Mouse (Mus musculus) ES-Bruce4 (cell line): Measurements from ENCODE around the gene Gm973. TPM values are rescaled to one million over a fixed set of nuclear protein-coding genes. Genes with fewer than 3 reads are reported as not detected.
A peak's percentile ranks its signal among the peaks of the same experiment; 100 is the strongest.

Experiments used
- H3K27ac ChIP-seq: 2 replicates; pipeline ENCODE4 v1.5.1; 2012; ENCODE audit warnings: low read length, inconsistent platforms; ENCODE audit not compliant: insufficient read depth
- H3K27me3 ChIP-seq: 2 replicates; pipeline ENCODE4 v1.6.1; 2012; ENCODE audit warnings: mild to moderate bottlenecking, low read length, inconsistent platforms; ENCODE audit not compliant: control insufficient read depth, poor library complexity, insufficient read depth, severe bottlenecking
- H3K36me3 ChIP-seq: 2 replicates; pipeline ENCODE4 v1.6.1; 2012; ENCODE audit warnings: inconsistent platforms, mild to moderate bottlenecking, low read length, moderate library complexity; ENCODE audit not compliant: control insufficient read depth, poor library complexity, insufficient read depth, severe bottlenecking
- H3K4me1 ChIP-seq: one replicate; pipeline ENCODE4 v1.8.1; 2011; ENCODE audit warnings: low read length; ENCODE audit not compliant: control insufficient read depth, insufficient read depth
- H3K4me3 ChIP-seq: 2 replicates; pipeline ENCODE4 v1.5.1; 2011; ENCODE audit warnings: low read depth, mild to moderate bottlenecking, low read length
- H3K9ac ChIP-seq: 2 replicates; pipeline ENCODE4 v1.6.1; 2012; ENCODE audit warnings: low read depth, mild to moderate bottlenecking, inconsistent platforms; ENCODE audit not compliant: poor library complexity, severe bottlenecking
- H3K9me3 ChIP-seq: replicated peaks from 2 replicates; pipeline ENCODE4 v1.6.1; 2012; ENCODE audit warnings: mild to moderate bottlenecking, low read length, inconsistent platforms; ENCODE audit not compliant: control insufficient read depth, poor library complexity, insufficient read depth, severe bottlenecking
- CTCF ChIP-seq: IDR thresholded peaks from one replicate; pipeline ENCODE4 v1.8.1; 2011; ENCODE audit warnings: low read depth, low read length
- EP300 ChIP-seq: IDR thresholded peaks from 2 replicates; pipeline ENCODE4 v1.6.1; 2011; ENCODE audit warnings: low read depth, low read length; ENCODE audit not compliant: insufficient read depth
- POLR2A ChIP-seq: IDR thresholded peaks from one replicate; pipeline ENCODE4 v1.8.1; 2011; ENCODE audit warnings: low read length; ENCODE audit not compliant: insufficient read depth
- polyA plus RNA-seq: library from polyadenylated mRNA; stranded (reverse); fragments of >200 nt; gene quantifications from 2 replicates; pipeline ENCODE4 v1.2.4, GENCODE M21; 2011; ENCODE audit warnings: low read depth; ENCODE audit not compliant: missing spikeins, insufficient read depth, insufficient read length

Gm973 gene
- polyA plus RNA-seq, 1 experiment = 2.4 TPM

DNA sequence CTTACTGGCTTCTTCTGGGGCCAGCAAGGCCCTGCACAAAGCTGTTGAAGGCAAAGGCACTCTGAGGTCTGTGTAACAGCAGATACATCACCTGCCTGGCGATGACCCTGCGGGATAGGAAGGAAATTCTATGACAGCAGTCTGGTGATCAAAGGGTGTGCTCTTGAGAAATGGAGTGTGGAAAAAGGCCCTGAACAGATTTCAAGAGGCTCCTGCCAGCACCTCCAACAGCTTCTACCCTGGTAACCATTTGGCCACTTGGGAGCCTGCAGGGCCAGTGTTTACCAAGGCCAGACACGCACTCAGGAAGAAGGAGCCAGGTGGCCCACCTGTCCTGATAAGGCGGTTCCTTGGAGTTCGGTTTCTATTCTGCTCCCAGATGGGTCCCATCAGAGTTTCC lies 63.3 kb downstream of the Gm973 start:
- H3K9me3 ChIP-seq = no peaks in the 10 kb centered on the region
- H3K36me3 ChIP-seq = no peaks in the 10 kb centered on the region
- no peaks in the 10 kb centered on the region; the same call in 1 of the 2 replicates for H3K27me3 ChIP-seq
- H3K4me1 ChIP-seq = peaks cover 2% of the 10 kb centered on the region
- no peak overlapping the region for H3K27ac ChIP-seq
- no peak overlapping the region for H3K9ac ChIP-seq
- H3K4me3 ChIP-seq = no peak overlapping the region
- TF ChIP-seq POLR2A = no peak
- TF ChIP-seq CTCF = no peak
- TF ChIP-seq EP300 = no peak

DNA sequence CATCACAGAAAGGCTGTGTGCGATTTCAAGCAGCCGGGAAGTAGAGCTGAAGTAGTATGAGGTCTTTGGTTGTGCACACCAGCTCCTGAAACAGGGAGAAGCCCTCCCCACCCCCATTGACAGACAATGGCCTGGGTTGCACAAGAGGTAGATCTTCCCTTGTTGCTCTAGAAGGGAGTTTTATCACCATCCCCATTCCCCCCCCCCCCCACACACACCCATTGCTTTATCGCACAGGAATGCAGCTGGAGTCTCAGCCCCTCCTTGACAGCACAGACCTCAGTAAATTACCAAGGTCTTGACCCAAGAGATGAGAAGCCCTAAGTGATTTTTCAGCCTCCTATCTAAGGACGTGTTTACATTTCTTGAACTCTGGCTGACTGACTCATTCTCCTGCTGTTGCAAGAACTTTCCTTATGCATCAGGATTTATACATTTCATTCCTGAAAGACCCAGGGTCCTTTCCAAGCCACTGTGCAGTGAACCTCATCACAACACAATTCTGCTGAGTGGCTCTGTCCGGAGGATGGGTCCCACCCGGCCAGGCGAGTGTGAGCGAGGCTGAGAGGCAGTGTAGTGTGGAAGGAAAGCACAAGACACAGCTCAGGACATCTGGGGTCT lies 64.2 kb downstream of the Gm973 start:
- peaks cover 2% of the 10 kb centered on the region for H3K4me1 ChIP-seq
- no peaks in the 10 kb centered on the region for H3K9me3 ChIP-seq
- H3K36me3 ChIP-seq = no peaks in the 10 kb centered on the region
- no peaks in the 10 kb centered on the region; the same call in 1 of the 2 replicates for H3K27me3 ChIP-seq
- no peak overlapping the region for H3K4me3 ChIP-seq
- TF ChIP-seq POLR2A (no peak), CTCF (no peak), EP300 (no peak)
- H3K9ac ChIP-seq = no peak overlapping the region
- no peak overlapping the region for H3K27ac ChIP-seq

DNA sequence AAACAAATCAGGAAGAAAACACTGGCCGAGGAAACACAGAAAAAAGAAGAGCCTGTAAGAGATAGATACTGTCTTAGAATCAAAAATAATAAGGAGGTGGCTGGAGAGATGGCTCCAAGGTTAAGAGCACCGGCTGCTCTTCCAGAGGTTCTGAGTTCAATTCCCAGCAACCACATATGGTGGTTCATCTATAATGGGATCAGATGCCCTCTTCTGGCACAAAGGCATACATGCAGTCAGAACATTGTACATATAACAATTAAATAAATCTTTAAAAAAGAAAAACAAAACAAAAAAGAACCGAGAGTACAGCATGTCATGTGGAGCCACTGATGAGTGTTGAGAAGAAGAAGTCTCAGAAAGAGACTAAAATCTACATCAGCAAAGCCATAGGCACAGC lies 64.8 kb downstream of the Gm973 start:
- Histone ChIP-seq H3K27me3 (no peaks in the 10 kb centered on the region; the same call in 1 of the 2 replicates), H3K9me3 (no peaks in the 10 kb centered on the region), H3K9ac (no peak overlapping the region), H3K36me3 (no peaks in the 10 kb centered on the region), H3K4me1 (peaks cover 2% of the 10 kb centered on the region), H3K4me3 (no peak overlapping the region), H3K27ac (no peak overlapping the region)
- no peak for TF ChIP-seq CTCF
- TF ChIP-seq EP300 = no peak
- TF ChIP-seq POLR2A = no peak

DNA sequence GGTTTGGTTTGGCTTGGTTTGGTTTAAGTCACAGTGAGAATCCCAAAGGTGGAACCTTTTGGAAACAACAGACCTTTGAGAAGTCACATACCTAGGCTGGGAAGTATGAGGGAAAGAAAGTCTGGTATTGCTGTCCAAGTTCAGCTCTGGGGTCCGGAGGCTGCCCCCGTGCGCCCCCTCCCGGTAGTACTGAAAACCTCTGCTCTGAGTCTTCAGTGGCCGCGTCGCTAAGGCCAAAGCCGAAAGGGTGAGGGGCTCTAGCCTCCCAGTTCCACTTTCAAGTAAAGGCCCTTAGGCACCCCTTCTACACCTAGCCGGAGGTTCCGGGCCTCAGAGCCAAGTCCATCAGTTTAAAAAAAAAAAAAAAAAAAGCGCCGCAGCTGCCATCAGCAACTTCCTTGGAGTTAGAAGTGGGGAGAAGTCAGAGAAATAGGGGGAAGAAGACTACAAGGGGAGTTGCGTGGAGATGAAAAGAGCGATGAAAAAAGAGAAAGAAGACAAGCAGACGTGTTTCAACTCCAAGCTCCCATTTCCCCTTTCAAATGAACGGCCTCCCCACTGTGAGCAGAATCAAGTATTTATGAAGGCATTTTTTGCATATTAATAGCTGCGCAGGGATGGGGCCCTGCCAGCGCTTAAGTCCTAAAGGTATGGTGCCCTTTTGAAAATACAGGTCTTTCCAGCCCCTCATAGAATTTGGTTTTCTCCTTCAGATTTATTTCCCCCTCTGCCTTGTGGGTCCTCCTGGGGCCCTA lies 68.8 kb downstream of the Gm973 start:
- TF ChIP-seq POLR2A (no peak), EP300 (0 out of 2 replicates have a peak, but pooled peaks have one; percentile 6), CTCF (peak; percentile 85)
- no peak overlapping the region for H3K4me3 ChIP-seq
- no peaks in the 10 kb centered on the region for H3K36me3 ChIP-seq
- peaks cover 2% of the 10 kb centered on the region for H3K4me1 ChIP-seq
- peaks cover 2% of the 10 kb centered on the region; the same call in 1 of the 2 replicates for H3K27me3 ChIP-seq
- H3K9me3 ChIP-seq = no peaks in the 10 kb centered on the region
- H3K9ac ChIP-seq = peak overlapping the region; percentile 56; the same call in 1 of the 2 replicates
- no peak overlapping the region; the same call in 1 of the 2 replicates for H3K27ac ChIP-seq

DNA sequence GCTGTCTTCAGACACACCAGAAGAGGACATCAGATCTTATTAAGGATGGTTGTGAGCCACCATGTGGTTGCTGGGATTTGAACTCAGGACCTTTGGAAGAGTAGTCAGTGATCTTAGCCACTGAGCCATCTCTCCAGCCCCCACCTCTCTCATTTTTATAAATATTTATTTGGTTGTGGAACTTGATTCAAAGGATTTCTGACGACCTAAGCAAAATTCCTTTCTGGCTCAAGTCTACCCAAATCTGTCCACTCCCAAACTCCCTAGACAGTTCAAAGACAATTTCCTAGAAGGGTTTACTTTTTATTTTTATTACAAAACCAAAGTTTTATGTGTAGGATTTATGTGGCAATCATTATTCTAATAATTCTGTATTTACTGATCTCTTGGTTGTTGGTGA lies 73.2 kb downstream of the Gm973 start:
- Histone ChIP-seq H3K27me3 (0 out of 2 replicates have a peak, but pooled peaks cover 2% of the 10 kb centered on the region), H3K9me3 (no peaks in the 10 kb centered on the region), H3K9ac (no peak overlapping the region), H3K4me1 (no peaks in the 10 kb centered on the region), H3K27ac (no peak overlapping the region), H3K4me3 (no peak overlapping the region), H3K36me3 (no peaks in the 10 kb centered on the region)
- no peak for TF ChIP-seq EP300
- no peak for TF ChIP-seq POLR2A
- TF ChIP-seq CTCF = no peak

DNA sequence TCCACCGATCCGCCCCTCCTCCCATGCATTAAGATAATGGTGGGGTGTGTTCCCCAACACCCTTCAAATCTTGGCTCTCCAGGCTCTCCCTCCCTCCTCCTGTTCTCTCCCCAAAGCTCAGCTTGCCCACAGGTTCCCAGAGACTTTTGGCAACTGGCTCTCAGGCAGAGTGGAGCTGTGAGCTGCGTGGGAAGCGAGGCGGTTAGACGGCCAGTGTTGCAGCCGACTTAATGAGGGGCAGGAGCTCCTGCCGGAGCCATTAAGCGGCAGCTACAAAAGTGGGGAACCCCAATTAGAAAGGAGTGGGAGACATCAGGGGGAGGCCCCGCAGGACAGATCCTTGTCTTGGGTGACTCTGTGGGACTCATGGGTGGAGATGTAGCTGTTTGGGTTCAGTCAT lies 76.3 kb downstream of the Gm973 start:
- 0 out of 2 replicates have a peak, but pooled peaks cover 2% of the 10 kb centered on the region for H3K27me3 ChIP-seq
- H3K36me3 ChIP-seq = no peaks in the 10 kb centered on the region
- H3K4me3 ChIP-seq = no peak overlapping the region
- H3K9ac ChIP-seq = no peak overlapping the region
- no peaks in the 10 kb centered on the region for H3K9me3 ChIP-seq
- H3K27ac ChIP-seq = no peak overlapping the region
- H3K4me1 ChIP-seq = no peaks in the 10 kb centered on the region
- TF ChIP-seq EP300 (no peak), CTCF (no peak), POLR2A (no peak)
